Mouse (Mus musculus) thymus, postnatal 36 days (tissue): Measurements from ENCODE around the gene Arhgap45.

Source experiments
- DNase-seq, 2 experiments: peaks; one replicate each; pipeline ENCODE4 v3.0.0; 2022; ENCODE audit warnings: mixed read lengths in 2 of 2

Arhgap45 gene

GRCm38 (mm10) chr10:80016511-80016910, at the start of gene Arhgap45:
Gene Arhgap45 (plus strand): TSS chr10:80016653.
- peak; percentile 84 to 93 for DNase-seq

DNA sequence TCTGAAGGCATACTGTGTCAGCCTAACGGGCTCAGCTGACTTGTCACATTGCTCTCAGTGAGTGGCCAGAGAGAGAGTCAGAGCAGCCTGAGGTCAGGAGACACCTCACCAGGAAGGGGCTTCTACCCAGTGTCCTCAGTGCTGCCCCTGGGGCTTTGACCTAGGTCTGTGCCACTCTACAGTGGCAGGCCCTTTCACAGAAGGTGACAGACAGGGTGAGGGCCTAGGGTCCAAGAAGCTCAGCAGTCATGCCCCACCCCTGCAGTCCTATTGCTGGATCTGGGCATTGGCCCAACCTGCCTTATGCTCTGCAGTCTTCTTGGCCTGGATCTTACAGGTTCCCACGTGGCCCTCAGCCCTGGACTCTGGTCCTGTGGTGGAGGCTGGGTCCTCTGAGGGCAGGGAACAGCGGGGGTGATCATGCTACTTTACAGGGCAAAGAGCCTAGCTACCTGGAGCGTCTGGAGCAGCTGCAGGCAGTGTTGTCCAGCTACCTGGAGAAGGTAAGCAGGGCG, 49.5 kb upstream of the Arhgap45 start:
- DNase-seq, result no peak

DNA sequence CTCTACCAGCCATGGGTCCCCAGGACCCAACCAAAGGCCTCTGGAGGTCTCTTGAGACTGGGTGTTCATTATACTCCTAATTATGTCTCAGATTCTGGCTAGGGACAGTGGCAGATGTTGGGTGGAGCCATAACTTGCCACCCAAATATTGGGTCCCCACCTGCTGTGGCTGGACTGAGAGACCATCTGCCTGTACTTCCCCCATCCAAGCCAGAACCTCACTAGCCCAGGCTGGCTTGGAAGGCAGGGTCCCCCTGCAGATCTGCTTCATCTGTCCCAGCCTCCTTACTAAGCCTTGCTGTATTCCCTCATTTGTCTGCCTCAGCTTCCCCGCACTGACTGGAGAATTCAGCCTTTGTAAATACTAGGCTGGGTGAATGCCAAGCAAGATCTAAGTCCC, 48.3 kb upstream of the Arhgap45 start:
- no peak for DNase-seq

DNA sequence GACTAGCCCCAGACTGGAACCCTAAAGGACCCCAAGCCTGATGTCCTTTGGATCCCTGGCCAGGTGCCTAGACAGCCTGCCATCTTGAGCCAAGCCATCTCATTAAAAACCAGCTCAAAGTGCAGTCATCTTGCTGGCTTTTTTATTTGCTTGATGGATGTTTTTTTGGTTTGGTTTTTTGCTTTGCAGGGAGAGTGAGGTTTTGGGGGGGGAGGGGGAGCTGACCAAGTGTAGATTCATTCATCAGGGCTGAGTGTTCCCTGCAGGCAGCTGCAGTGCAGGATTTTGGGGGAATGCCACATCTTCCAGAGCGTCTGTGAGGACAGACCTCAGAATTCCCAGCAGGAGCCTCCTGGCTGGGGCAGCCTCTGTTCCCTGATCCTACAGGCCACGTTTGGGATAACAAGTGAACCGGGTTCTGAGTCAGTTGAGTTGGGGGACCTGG, 47.3 kb upstream of the Arhgap45 start:
- no peak for DNase-seq

DNA sequence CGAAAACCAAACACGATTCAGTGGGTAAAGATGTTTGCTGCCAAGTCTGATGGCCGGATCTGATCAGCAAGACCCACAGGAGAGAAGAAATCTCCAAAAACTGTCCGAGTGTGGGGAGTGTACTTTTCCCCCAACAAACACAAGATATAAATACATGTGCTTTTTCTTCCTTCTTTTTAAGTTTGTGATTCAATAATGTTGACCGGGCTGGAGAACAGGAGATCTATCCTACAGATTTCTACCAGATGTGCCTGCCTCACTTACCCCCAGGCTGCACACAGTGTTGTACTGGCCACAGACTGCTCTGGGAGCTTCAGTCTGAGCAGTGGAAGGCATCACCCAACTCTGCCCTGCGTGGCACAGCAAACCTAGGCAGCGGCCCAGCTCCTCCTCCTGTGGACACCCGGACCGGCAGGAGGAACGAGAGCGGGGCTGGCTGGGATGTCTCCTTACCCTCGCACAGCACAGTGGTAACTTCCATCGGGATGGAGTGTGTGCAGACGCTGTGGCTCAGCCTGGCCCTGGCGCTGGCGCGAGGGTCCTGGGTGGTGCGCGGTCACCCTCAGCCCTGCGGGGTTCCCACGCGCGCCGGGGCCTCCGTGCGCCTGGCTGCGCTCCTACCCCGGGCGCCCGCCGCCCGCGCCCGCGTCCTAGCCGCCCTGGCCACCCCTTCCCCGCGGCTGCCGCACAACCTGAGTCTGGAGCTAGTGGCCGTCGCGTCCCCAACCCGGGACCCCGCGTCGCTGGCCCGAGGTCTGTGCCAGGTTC, 45.9 kb upstream of the Arhgap45 start, which contains the start of gene Grin3b:
TSS of gene Grin3b (plus strand) at position 301 of the 768 bp plus-strand sequence.
- DNase-seq, result no peak

DNA sequence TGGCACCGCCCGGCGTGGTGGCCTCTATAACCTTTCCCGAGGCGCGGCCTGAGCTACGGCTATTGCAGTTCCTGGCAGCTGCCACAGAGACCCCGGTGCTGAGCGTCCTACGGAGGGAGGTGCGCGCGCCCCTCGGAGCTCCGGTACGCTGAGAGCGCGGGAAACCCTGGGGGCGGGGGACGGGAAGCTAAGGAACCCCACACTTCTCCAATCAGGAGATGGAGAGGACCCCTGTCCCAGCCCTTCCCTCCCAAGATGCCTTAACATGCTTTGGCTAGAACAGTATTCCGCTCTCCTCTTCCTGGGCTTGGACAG, 45.3 kb upstream of the Arhgap45 start:
- DNase-seq, result no peak

DNA sequence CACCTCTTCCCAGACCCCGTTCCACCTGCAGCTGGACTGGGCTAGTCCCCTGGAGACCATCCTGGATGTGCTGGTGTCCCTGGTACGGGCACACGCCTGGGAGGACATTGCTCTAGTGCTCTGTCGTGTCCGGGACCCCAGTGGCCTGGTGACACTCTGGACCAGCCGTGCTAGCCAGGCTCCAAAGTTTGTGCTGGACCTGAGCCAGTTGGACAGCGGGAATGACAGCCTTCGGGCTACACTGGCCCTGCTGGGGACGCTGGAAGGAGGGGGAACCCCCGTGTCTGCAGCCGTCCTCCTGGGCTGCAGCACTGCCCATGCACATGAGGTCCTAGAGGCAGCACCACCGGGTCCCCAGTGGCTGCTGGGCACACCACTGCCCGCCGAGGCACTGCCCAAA, 43.6 kb upstream of the Arhgap45 start:
- DNase-seq, result no peak

- DNase-seq, result no peak
These were observed 42.4 kb upstream of the Arhgap45 start for GRCm38 (mm10) chr10:79974087-79974486.

- no peak for DNase-seq
These were observed 41.8 kb upstream of the Arhgap45 start for GRCm38 (mm10) chr10:79974668-79975067.

DNA sequence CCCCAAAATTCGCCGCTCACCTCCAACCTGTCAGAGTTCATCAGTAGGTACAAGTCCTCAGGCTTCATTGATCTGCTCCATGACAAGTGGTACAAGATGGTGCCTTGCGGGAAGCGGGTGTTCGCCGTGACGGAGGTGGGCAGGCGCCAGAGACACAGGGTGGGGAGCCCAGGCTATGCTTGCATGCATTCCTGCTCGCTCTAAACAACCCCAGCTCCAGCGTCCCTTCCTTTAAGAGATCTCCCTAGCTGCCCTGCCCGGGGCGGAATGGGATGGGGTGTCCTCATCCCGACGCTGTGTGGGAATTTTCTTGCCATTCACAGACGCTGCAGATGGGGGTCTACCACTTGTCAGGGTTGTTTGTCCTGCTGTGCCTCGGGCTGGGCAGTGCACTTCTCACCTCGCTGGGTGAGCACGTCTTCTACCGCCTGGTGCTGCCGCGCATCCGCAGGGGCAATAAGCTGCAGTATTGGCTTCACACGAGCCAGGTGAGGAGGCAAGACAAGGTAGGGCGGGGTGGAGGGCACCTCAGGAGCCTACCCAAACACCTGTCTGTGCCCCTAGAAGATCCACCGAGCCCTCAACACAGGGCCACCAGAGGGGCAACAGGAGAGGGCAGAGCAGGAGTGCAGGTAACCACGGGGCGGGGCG, 40.3 kb upstream of the Arhgap45 start:
- no peak for DNase-seq

- DNase-seq, result no peak
These were observed 39.7 kb upstream of the Arhgap45 start for GRCm38 (mm10) chr10:79976722-79977107.

DNA sequence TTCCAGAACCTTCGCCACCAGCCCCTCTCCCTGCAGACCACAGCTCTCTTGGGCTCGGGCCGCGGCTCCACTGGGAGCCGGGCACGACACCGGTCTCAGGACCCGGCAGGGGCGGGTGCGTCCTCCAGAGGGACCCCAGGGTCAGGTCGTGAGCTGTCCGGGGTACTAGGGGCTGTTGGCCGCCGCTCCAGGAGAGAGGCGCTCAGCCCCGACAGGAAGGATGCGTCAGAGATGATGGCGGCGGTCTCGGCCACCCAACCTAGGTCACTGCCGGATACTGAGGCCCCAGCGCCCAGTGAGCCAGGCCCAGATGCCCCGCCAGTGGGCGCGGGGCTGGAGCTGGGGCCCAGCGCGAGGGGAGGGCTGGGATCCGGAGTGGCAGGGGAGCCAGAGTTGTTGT, 39.1 kb upstream of the Arhgap45 start:
- DNase-seq, result no peak

DNA sequence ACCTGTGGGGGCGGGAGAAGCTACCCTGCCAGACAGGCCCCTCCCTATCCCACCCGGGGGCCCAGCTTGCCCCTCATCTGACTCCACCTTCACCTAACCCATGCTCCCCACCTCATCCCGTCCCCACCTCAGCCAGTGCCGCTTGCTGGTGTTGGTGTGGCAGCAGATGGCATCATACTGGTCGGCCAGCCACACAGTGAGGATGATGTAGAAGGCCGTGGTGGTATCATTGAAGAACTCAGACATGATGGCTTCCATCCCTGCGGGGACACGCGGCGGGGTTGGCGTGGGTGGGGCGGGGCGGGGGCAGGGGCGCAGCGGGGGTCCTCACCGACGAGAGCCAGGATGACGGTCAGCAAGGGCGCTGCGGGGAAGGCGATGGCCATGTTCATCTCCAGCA, 38.4 kb upstream of the Arhgap45 start:
- no peak for DNase-seq

GRCm38 (mm10) chr10:79979401-79980155, 36.9 kb upstream of the Arhgap45 start:
- DNase-seq, result no peak

GRCm38 (mm10) chr10:79983205-79983604, 33.2 kb upstream of the Arhgap45 start:
- no peak for DNase-seq

DNA sequence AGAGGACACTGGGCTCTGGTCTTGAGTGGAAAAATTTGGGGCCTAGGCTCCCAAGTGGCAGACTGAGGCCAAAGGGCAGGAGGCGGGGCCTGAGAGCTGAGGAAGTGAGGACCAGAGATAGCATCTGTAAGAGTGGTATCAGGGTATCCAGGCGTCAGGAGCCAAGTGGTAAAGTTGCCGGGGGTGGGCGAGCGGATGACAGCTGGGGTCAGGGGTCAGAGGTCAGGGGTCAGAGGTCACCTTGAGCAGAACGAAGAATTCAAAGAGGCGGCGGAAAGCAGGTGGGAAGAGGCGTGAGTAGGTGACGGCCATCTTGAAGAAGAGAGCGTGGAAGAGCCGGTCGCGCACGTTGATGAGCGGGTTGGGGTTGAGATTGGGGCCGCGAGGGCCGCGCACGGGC, 32.8 kb upstream of the Arhgap45 start:
- peak; percentile 61 to 81 for DNase-seq

GRCm38 (mm10) chr10:79984195-79984816, 32.1 kb upstream of the Arhgap45 start, which contains the start of gene Tmem259:
Gene Tmem259 (minus strand): TSS chr10:79984330.
- DNase-seq, result peak; percentile 88 to 91

DNA sequence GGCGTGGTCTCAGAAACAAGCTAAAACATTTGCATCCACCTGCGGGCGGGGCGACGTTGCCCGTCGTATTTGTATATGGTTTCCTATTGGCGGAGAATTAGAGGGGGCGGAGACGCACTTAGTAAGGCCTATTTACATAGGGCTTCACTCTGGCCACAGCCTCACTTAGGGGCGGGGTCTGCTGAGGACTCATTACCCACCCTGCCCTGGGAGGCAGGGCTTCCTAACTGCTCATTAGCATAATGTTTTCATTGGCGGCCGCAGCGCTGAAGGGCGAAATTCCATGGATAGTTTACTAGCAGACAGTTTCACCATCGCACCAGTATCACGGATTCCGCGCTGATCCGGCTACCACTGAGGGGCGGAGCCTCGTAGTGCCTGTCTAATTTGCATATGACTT, 31.6 kb upstream of the Arhgap45 start:
- peak; percentile 95 to 97 for DNase-seq

GRCm38 (mm10) chr10:79985334-79986231, 30.9 kb upstream of the Arhgap45 start:
- peak; percentile 75 to 85 for DNase-seq

- no peak for DNase-seq
These were observed 30.1 kb upstream of the Arhgap45 start for GRCm38 (mm10) chr10:79986232-79986878.

DNA sequence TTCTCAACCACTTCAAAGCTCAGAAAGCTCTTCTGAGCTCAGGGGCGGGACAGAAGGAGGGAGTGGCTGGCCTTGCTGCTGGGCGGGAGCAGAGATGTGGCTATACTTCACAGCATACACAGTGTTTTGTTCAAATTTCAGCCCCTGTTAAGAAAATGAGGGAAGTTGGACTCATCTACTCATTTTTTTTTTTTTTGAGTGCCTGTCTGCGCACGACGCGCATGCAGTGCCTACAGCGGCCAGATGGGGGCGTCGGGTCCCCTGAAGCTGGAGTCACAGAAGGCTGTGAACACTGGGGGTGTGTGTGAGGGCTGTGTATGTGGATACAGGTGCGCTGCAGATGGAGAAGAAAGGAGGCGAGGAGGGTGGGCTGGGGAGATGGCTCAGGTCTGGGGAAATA, 29.5 kb upstream of the Arhgap45 start:
- peak; percentile 91 to 92 for DNase-seq
